Mouse (Mus musculus) G1E (cell line): ENCODE measurements around the gene Lats2.

Experiments
- CTCF ChIP-seq: IDR thresholded peaks from 2 replicates; pipeline ENCODE4 v1.5.1; 2012; ENCODE audit warnings: low read depth, low read length, inconsistent platforms, mixed read lengths
- GATA1 ChIP-seq: IDR thresholded peaks from 2 replicates; pipeline ENCODE4 v1.6.1; 2012; ENCODE audit warnings: borderline replicate concordance, low read length, inconsistent platforms, mixed read lengths
- GATA2 ChIP-seq: IDR thresholded peaks from 2 replicates; pipeline ENCODE4 v1.6.1; 2012; ENCODE audit warnings: low read depth, low read length, inconsistent platforms, borderline replicate concordance
- POLR2AphosphoS5 ChIP-seq: IDR thresholded peaks from 2 replicates; pipeline ENCODE4 v1.6.1; 2012; ENCODE audit warnings: low read depth, low read length, inconsistent platforms; ENCODE audit not compliant: insufficient replicate concordance
- TAL1 ChIP-seq: conservative IDR thresholded peaks from 2 replicates; pipeline ENCODE4 v1.6.1; 2012; ENCODE audit warnings: low read depth, low read length, inconsistent platforms, mixed read lengths

GRCm38 (mm10) chr14:57696066-57696465 is 62.1 kb downstream of the Lats2 start:
- TF ChIP-seq GATA1 (no peak), GATA2 (no peak), CTCF (no peak), POLR2AphosphoS5 (no peak), TAL1 (no peak)
